Mouse (Mus musculus) liver, postnatal 0 days (tissue): ENCODE data around the gene Tmprss11g. TPM values are rescaled to one million over a fixed set of nuclear protein-coding genes. Genes with fewer than 3 reads are reported as not detected.

ENCODE experiments used
- ATAC-seq: fragments of 200-750 bp; cut with Nextera tagmentation; 2 replicates; pipeline ENCODE4 v1.8.0; 2017; ENCODE audit warnings: mild to moderate bottlenecking, moderate library complexity
- DNase-seq: peaks from one replicate; pipeline ENCODE4 v3.0.0-alpha.2; 2016
- H3K27ac ChIP-seq: fragments of 300-500 bp; sonication (generic); 2 replicates; pipeline ENCODE4 v1.5.1; 2014; ENCODE audit warnings: antibody characterized with exemption, moderate library complexity, mild to moderate bottlenecking, low read depth
- H3K27me3 ChIP-seq: fragments of 300-500 bp; sonication (generic); 2 replicates; pipeline ENCODE4 v1.6.1; 2014; ENCODE audit warnings: low read length, control low read depth, mixed read lengths; ENCODE audit not compliant: insufficient read depth
- H3K36me3 ChIP-seq: fragments of 300-500 bp; sonication (generic); replicated peaks from 2 replicates; pipeline ENCODE4 v1.6.1; 2014; ENCODE audit warnings: mild to moderate bottlenecking, control low read depth, low read length, moderate library complexity, mixed read lengths; ENCODE audit not compliant: insufficient read depth
- H3K4me1 ChIP-seq: fragments of 300-500 bp; sonication (generic); 2 replicates; pipeline ENCODE4 v1.6.1; 2014; ENCODE audit warnings: antibody characterized with exemption, mild to moderate bottlenecking, control low read depth; ENCODE audit not compliant: insufficient read depth
- H3K4me2 ChIP-seq: fragments of 300-500 bp; sonication (generic); 2 replicates; pipeline ENCODE4 v1.6.1; 2014; ENCODE audit warnings: low read depth, mild to moderate bottlenecking, low read length, moderate library complexity, mixed read lengths
- H3K4me3 ChIP-seq: fragments of 300-500 bp; sonication (generic); 2 replicates; pipeline ENCODE4 v1.5.1; 2014; ENCODE audit warnings: low read depth, low read length
- H3K9ac ChIP-seq: fragments of 300-500 bp; sonication (generic); replicated peaks from 2 replicates; pipeline ENCODE4 v1.6.1; 2014; ENCODE audit warnings: mild to moderate bottlenecking, moderate library complexity
- H3K9me3 ChIP-seq: fragments of 300-500 bp; sonication (generic); 2 replicates; pipeline ENCODE4 v1.6.1; 2016; ENCODE audit warnings: mild to moderate bottlenecking, control low read depth, low read length, mixed read lengths
- CTCF ChIP-seq: sonication (generic); IDR thresholded peaks from 2 replicates; pipeline ENCODE4 v1.5.1; 2016; ENCODE audit warnings: antibody characterized with exemption, low read depth
- EP300 ChIP-seq: IDR thresholded peaks from 2 replicates; pipeline ENCODE4 v1.6.1; 2016; ENCODE audit warnings: antibody characterized with exemption, low read depth, mild to moderate bottlenecking
- WGBS: fragments of 180-500 bp; shearing (Covaris S2); extraction: QIAGEN DNeasy Blood & Tissue Kit; methylation state at CpG from one replicate; pipeline ENCODE4 v1.1.7; 2014; ENCODE audit not compliant: insufficient replicate concordance; 5-methylcytosine and 5-hydroxymethylcytosine counted together
- polyA plus RNA-seq: library from polyadenylated mRNA; unstranded; fragments of >200 nt; fragmentation: Nextera tagmentation; extraction: Ambion mirVana; gene quantifications from 2 replicates; pipeline ENCODE4 v1.2.1, GENCODE M21; 2015

Gene Tmprss11g
- not detected in 2 replicates for polyA plus RNA-seq

GRCm38 (mm10) chr5:86518500-86518899, at the start of gene Tmprss11g:
Tmprss11g (minus strand) TSS chr5:86518600.
- 57% methylated on average over 9 of the region's 9 CpGs for WGBS
- no peak within 1 kb of the TSS for H3K4me3 ChIP-seq
- H3K27me3 ChIP-seq = no peaks in the 10 kb centered on the region
- DNase-seq = no peak
- H3K27ac ChIP-seq = no peak within 1 kb of the TSS
- H3K4me2 ChIP-seq = no peak within 1 kb of the TSS
- H3K36me3 ChIP-seq = no peaks in the 10 kb centered on the region
- TF ChIP-seq EP300 (no peak), CTCF (no peak)
- H3K4me1 ChIP-seq = no peaks in the 10 kb centered on the region
- ATAC-seq = no peak
- H3K9me3 ChIP-seq = no peaks in the 10 kb centered on the region
- no peak within 1 kb of the TSS for H3K9ac ChIP-seq

- Histone ChIP-seq H3K4me3 (no peak overlapping the region), H3K9ac (no peak overlapping the region), H3K27me3 (no peaks in the 10 kb centered on the region), H3K9me3 (no peaks in the 10 kb centered on the region), H3K4me2 (no peak overlapping the region), H3K27ac (no peak overlapping the region), H3K4me1 (no peaks in the 10 kb centered on the region), H3K36me3 (no peaks in the 10 kb centered on the region)
- 71% methylated on average over 2 of the region's 2 CpGs for WGBS
- TF ChIP-seq CTCF (no peak), EP300 (no peak)
- no peak for ATAC-seq
- no peak for DNase-seq
Observed at GRCm38 (mm10) chr5:86546693-86547092, 28.3 kb upstream of the Tmprss11g start.

- Histone ChIP-seq H3K27ac (no peak overlapping the region), H3K4me3 (no peak overlapping the region), H3K9me3 (no peaks in the 10 kb centered on the region), H3K9ac (no peak overlapping the region), H3K36me3 (no peaks in the 10 kb centered on the region), H3K4me1 (no peaks in the 10 kb centered on the region), H3K27me3 (no peaks in the 10 kb centered on the region), H3K4me2 (no peak overlapping the region)
- no peak for DNase-seq
- TF ChIP-seq EP300 (no peak), CTCF (no peak)
- WGBS = 75% methylated on average over 3 of the region's 3 CpGs
- ATAC-seq = no peak
Observed at GRCm38 (mm10) chr5:86540601-86541000, 22.2 kb upstream of the Tmprss11g start.

- DNase-seq (no peak), ATAC-seq (no peak)
- H3K9me3 ChIP-seq = no peaks in the 10 kb centered on the region
- H3K27ac ChIP-seq = no peak overlapping the region
- no peak overlapping the region for H3K4me2 ChIP-seq
- WGBS = 73% methylated on average over 2 of the region's 2 CpGs
- H3K4me1 ChIP-seq = no peaks in the 10 kb centered on the region
- H3K4me3 ChIP-seq = no peak overlapping the region
- TF ChIP-seq EP300 = no peak
- no peak for TF ChIP-seq CTCF
- no peaks in the 10 kb centered on the region for H3K36me3 ChIP-seq
- H3K9ac ChIP-seq = no peak overlapping the region
- H3K27me3 ChIP-seq = no peaks in the 10 kb centered on the region
Observed at GRCm38 (mm10) chr5:86528725-86529124, 10.3 kb upstream of the Tmprss11g start.

- H3K9ac ChIP-seq = no peak overlapping the region
- H3K27me3 ChIP-seq = no peaks in the 10 kb centered on the region
- H3K4me3 ChIP-seq = no peak overlapping the region
- no peak for DNase-seq
- H3K36me3 ChIP-seq = no peaks in the 10 kb centered on the region
- H3K9me3 ChIP-seq = no peaks in the 10 kb centered on the region
- H3K4me1 ChIP-seq = no peaks in the 10 kb centered on the region
- no peak overlapping the region for H3K4me2 ChIP-seq
- no peak overlapping the region for H3K27ac ChIP-seq
- ATAC-seq = no peak
- WGBS = 66% methylated on average over 5 of the region's 5 CpGs
- TF ChIP-seq EP300 (no peak), CTCF (no peak)
Observed at GRCm38 (mm10) chr5:86511538-86511937, 6.9 kb downstream of the Tmprss11g start.

GRCm38 (mm10) chr5:86493453-86493852, 24.9 kb downstream of the Tmprss11g start:
- Histone ChIP-seq H3K9me3 (no peaks in the 10 kb centered on the region), H3K4me1 (no peaks in the 10 kb centered on the region), H3K9ac (no peak overlapping the region), H3K4me2 (no peak overlapping the region), H3K27ac (no peak overlapping the region), H3K4me3 (no peak overlapping the region), H3K27me3 (no peaks in the 10 kb centered on the region), H3K36me3 (no peaks in the 10 kb centered on the region)
- no peak for DNase-seq
- TF ChIP-seq CTCF = no peak
- ATAC-seq = no peak
- 55% methylated on average over 1 of the region's 1 CpGs for WGBS

- 60% methylated on average over 2 of the region's 2 CpGs for WGBS
- H3K27ac ChIP-seq = no peak overlapping the region
- no peak for ATAC-seq
- H3K27me3 ChIP-seq = no peaks in the 10 kb centered on the region
- no peak overlapping the region for H3K4me3 ChIP-seq
- no peak overlapping the region for H3K4me2 ChIP-seq
- H3K4me1 ChIP-seq = no peaks in the 10 kb centered on the region
- TF ChIP-seq CTCF = peak; percentile 28; the same call in 1 of the 2 replicates
- TF ChIP-seq EP300 = no peak
- no peaks in the 10 kb centered on the region for H3K36me3 ChIP-seq
- no peak overlapping the region for H3K9ac ChIP-seq
- H3K9me3 ChIP-seq = no peaks in the 10 kb centered on the region
- no peak for DNase-seq
Observed at GRCm38 (mm10) chr5:86482562-86482961, 35.8 kb downstream of the Tmprss11g start.
